Mouse (Mus musculus) myocyte (in vitro differentiated cells): ENCODE results near the gene Acoxl.

Experiments
- CEBPB ChIP-seq: IDR thresholded peaks from 2 replicates; pipeline ENCODE4 v1.6.1; 2011; ENCODE audit warnings: mild to moderate bottlenecking, moderate library complexity; ENCODE audit not compliant: poor library complexity, insufficient read depth, severe bottlenecking
- E2F4 ChIP-seq: IDR thresholded peaks from one replicate; pipeline ENCODE4 v1.6.1; 2011; ENCODE audit warnings: mild to moderate bottlenecking, control low read depth, moderate library complexity; ENCODE audit not compliant: insufficient read depth
- MAX ChIP-seq: IDR thresholded peaks from one replicate; pipeline ENCODE4 v1.6.1; 2011; ENCODE audit warnings: low read depth, mild to moderate bottlenecking, control low read depth
- MYOG ChIP-seq, 3 experiments: IDR thresholded peaks; one replicate each; pipeline ENCODE4 v1.6.1; 2011; ENCODE audit warnings: control low read depth in 2 of 3, low read depth in 2 of 3, mild to moderate bottlenecking in 2 of 3; ENCODE audit not compliant: insufficient read length in 2 of 3, control insufficient read depth in 1 of 3, insufficient read depth in 1 of 3
- POLR2A ChIP-seq: IDR thresholded peaks from one replicate; pipeline ENCODE4 v1.6.1; 2011; ENCODE audit warnings: low read depth, mild to moderate bottlenecking, control low read depth, moderate library complexity; ENCODE audit not compliant: insufficient read length
- POLR2AphosphoS2 ChIP-seq: IDR thresholded peaks from one replicate; pipeline ENCODE4 v1.6.1; 2011; ENCODE audit warnings: low read depth, control low read depth; ENCODE audit not compliant: insufficient read length
- SRF ChIP-seq: IDR thresholded peaks from one replicate; pipeline ENCODE4 v1.6.1; 2011; ENCODE audit warnings: low read depth; ENCODE audit not compliant: control insufficient read depth, insufficient read length
- TCF3 ChIP-seq: IDR thresholded peaks from one replicate; pipeline ENCODE4 v1.6.1; 2011; ENCODE audit warnings: low read depth, control low read depth; ENCODE audit not compliant: insufficient read length
- USF1 ChIP-seq: IDR thresholded peaks from one replicate; pipeline ENCODE4 v1.6.1; 2011; ENCODE audit warnings: low read depth, mild to moderate bottlenecking, control low read depth, moderate library complexity

DNA sequence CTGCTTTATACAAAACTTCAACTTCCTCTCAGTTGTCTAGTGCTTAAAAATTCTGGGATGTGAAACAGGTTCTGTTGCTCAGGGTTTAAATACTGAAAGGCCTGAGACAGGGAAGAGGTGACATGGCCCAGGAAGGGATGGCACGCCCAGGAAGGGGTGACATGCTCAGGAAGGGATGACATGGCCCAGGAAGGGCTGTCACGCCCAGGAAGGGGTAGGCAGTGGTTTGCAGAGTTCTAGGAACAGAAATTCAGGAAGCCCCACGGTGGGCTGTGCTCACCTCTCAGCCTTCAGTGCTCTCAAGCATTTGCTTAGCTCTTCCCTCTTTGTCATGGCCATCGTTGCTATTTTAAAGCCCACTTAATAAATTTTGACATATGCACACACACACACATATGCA lies 216.2 kb downstream of the Acoxl start:
- TF ChIP-seq POLR2A = no peak
- no peak for TF ChIP-seq E2F4
- no peak for TF ChIP-seq SRF
- TF ChIP-seq CEBPB = no peak
- TF ChIP-seq POLR2AphosphoS2 = no peak
- no peak for TF ChIP-seq TCF3
- no peak for TF ChIP-seq MYOG (IDR thresholded peaks at IDR 0.05; ENCODE audit: control insufficient read depth in 1 of 3, insufficient read depth in 1 of 3, insufficient read length in 2 of 3, low read depth in 2 of 3)
- TF ChIP-seq MAX = no peak
- no peak for TF ChIP-seq USF1
